Mouse (Mus musculus) cerebellum, adult 2 months (tissue): ENCODE data around the gene Rgs9bp.
"Not testable (repeated sequence)": the region's sequence is repeated elsewhere in the genome, so short reads cannot be mapped to it uniquely, and the experiment has no call there.

ENCODE experiments used
- CTCF ChIP-seq: fragments of 200-500 bp; IDR thresholded peaks from 2 replicates; pipeline ENCODE4 v1.5.1; 2011; ENCODE audit warnings: low read depth, mild to moderate bottlenecking, control low read depth, low read length, moderate library complexity, borderline replicate concordance; ENCODE audit not compliant: insufficient read depth
- POLR2A ChIP-seq: fragments of 200-500 bp; IDR thresholded peaks from 2 replicates; pipeline ENCODE4 v1.6.1; 2011; ENCODE audit warnings: low read length, control low read depth, borderline replicate concordance; ENCODE audit not compliant: insufficient read depth

- TF ChIP-seq CTCF, POLR2A: not testable (repeated sequence)
Observed at GRCm38 (mm10) chr7:35564872-35565271, 20.5 kb downstream of the Rgs9bp start.
